Mouse (Mus musculus) bone marrow macrophage, adult 2 months (primary cell): ENCODE measurements around the gene Neurl2. TPM values are rescaled to one million over a fixed set of nuclear protein-coding genes. Genes with fewer than 3 reads are reported as not detected.
A peak's percentile ranks its signal among the peaks of the same experiment; 100 is the strongest.
"Not testable (repeated sequence)": the region's sequence is repeated elsewhere in the genome, so short reads cannot be mapped to it uniquely, and the experiment has no call there.

Experiments
- H3K27ac ChIP-seq: 2 replicates; pipeline ENCODE4 v1.5.1; 2012; ENCODE audit warnings: low read depth, low read length; ENCODE audit not compliant: insufficient read depth
- H3K4me1 ChIP-seq: 2 replicates; pipeline ENCODE4 v1.6.1; 2012; ENCODE audit warnings: low read length; ENCODE audit not compliant: control insufficient read depth, insufficient read depth
- H3K4me3 ChIP-seq: 2 replicates; pipeline ENCODE4 v1.5.1; 2012; ENCODE audit warnings: mild to moderate bottlenecking, low read length, moderate library complexity; ENCODE audit not compliant: insufficient read depth
- CTCF ChIP-seq: IDR thresholded peaks from 2 replicates; pipeline ENCODE4 v1.5.1; 2012; ENCODE audit warnings: low read depth, mild to moderate bottlenecking, low read length, moderate library complexity
- POLR2A ChIP-seq: IDR thresholded peaks from 2 replicates; pipeline ENCODE4 v1.6.1; 2012; ENCODE audit warnings: mild to moderate bottlenecking, low read depth, low read length, borderline replicate concordance
- polyA plus RNA-seq: library from polyadenylated mRNA; stranded (reverse); fragments of >200 nt; gene quantifications from 2 replicates; pipeline ENCODE4 v1.2.4, GENCODE M21; 2012; ENCODE audit not compliant: missing spikeins, insufficient read depth, insufficient read length

Neurl2 gene
- 21.0 and 25.4 TPM in 2 replicates for polyA plus RNA-seq

DNA sequence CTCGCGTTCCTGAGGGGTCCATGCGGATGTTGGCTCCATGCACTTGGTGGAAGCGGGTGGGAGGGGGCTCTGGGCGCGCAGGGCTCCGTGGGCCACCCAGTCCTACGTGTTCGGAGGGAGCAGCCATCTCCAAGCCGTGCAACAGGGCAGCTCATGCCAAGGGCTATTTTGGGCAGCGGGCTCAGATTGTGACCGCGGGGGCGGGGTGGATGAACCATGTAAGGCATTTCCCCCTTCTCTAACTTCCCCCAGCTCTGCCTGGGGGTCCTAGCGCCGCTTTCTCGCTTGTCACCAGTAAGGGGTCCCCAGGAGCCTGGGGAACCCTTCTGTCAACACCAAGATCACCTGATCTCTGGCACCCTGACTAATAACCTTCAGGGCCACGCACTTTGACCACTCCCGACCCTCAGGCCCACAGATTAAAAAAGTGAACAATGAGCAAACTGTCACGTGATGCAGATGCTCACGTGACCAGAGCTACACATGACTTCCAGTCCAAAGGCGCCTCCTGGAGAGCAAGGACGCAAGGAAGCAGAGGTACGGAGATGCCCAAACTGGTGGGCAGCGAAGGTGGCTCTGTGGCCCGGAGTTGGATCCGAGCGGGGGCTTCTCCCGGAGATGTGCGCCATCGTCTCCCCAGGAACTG lies at the start of gene Neurl2:
Gene Neurl2 (minus strand): TSS at position 143 of the 646 bp plus-strand sequence.
- Histone ChIP-seq H3K4me3 (peak within 1 kb of the TSS; percentile 90), H3K4me1 (peaks cover 9% of the 10 kb centered on the region), H3K27ac (peak within 1 kb of the TSS; percentile 98)
- TF ChIP-seq POLR2A (peak; percentile 93), CTCF (no peak)

DNA sequence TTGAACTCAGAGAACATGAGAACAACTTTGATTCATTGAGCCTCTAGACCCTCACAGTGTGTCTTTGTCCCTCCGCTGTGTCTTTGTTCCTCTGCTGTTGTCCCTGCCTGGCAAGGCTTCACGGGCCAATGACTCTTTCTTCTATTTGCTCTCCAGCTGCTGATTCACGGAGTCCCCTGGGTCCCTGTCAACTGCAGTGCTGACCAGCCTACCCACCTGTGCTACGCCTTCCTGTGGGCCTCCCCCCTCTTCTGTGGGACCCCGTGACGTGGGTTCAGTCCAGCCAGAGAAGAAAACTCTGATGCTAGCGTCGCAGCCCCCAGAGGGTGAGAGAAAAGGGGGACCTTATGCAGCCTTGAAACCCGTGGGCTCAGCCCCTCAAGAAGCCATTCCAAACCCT lies 49.4 kb upstream of the Neurl2 start:
- TF ChIP-seq POLR2A (no peak), CTCF (no peak)
- Histone ChIP-seq H3K27ac (no peak overlapping the region), H3K4me3 (no peak overlapping the region), H3K4me1 (peaks cover 15% of the 10 kb centered on the region)

DNA sequence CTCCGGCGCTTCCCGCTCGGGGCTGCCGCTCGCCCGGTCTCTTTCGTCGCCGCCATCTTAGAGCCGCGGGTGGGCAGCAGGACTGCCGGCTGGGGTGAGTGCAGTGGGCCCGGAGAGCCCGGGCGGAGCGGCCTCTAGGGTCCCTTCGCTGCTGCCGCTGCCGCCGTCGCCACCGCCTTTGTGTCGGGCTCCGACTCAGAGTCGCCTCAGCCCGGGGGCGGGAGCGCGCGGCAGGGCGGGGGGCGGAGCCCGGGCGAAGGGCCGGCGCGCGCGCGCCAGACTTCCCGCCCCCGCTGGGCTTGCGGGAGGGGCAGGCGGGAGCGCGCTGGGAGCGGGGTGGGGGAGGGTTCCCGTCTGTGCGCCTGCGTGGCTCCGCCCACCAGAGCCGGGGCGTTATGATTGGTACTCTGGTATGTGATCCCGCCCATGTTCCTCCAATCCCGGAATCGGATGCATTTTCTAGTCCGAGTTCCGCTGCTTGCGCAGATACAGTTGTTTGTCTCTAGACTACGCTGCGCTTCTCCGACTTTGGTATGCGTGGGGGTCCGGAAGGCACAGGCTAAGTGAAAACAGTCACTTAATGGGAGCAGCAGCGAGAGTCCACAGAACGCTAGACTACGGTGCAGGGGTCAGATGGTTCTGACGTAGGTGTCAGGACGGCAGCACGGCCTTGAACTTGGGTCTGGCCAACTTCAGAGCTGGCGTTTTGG lies 46.5 kb upstream of the Neurl2 start:
- peak overlapping the region; percentile 97 for H3K27ac ChIP-seq
- H3K4me3 ChIP-seq = peak overlapping the region; percentile 83
- TF ChIP-seq POLR2A = no peak
- no peak for TF ChIP-seq CTCF
- H3K4me1 ChIP-seq = peaks cover 35% of the 10 kb centered on the region

DNA sequence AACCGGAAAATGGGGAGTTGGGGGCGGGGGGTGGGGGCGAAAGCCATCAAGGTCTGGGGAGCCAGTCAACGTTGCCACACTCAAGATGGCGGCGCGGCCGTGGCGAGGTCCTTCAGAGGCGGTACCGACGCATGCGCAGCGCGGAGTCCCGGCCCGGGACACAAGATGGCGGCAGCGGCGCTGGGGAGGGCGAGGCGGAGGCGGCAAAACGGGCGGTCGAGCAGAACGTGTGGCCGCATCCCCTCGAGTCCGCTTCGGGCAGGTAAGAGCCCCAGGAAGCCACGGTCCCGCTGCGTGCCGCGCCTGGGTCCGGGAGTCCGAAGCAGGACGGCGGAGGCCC lies 45.9 kb upstream of the Neurl2 start, which contains the start of gene Pcif1:
Gene Pcif1 (plus strand): TSS at position 77 of the 340 bp plus-strand sequence.
- Histone ChIP-seq H3K4me3 (peak within 1 kb of the TSS; percentile 83), H3K27ac (peak within 1 kb of the TSS; percentile 97), H3K4me1 (peaks cover 41% of the 10 kb centered on the region)
- TF ChIP-seq POLR2A = no peak
- TF ChIP-seq CTCF = no peak

- H3K4me1 ChIP-seq = peaks cover 46% of the 10 kb centered on the region
- H3K4me3 ChIP-seq = peak overlapping the region; percentile 83
- TF ChIP-seq CTCF (no peak), POLR2A (no peak)
- peak overlapping the region; percentile 97 for H3K27ac ChIP-seq
Measured at GRCm38 (mm10) chr2:164878509-164879227, 45.4 kb upstream of the Neurl2 start.

DNA sequence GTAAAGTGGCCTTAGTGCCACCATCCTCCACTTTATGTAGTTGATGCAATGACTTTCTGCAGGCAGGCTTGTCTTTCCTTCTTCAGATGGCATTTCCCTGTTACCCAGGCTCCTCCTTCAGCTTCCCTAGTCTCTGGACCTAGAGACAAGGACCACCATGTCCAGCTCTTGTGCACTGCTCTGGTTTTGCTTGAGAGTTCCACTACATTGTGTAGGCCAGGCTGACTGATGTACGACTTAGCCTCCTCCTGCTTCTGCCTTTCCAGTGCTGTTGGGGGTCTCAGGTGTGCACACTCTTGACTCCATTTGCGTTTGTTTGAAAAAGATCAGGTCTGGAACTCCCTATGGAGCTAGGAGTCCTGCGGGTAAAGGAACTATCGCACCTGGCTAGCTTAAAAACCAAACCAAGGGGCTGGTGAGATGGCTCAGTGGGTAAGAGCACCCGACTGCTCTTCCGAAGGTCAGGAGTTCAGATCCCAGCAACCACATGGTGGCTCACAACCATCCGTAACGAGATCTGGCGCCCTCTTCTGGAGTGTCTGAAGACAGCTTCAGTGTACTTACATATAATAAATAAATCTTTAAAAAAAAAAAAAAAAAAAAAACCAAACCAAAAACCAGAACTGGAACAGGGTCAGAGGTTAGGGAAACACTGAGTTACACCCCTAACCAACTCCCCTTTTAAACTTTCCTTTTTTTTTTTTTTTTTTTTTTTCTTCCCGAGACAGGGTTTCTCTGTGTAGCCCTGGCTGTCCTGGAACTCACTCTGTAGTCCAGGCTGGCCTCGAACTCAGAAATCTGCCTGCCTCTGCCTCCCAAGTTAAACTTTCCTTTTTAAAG lies 44.3 kb upstream of the Neurl2 start:
- peak overlapping the region; percentile 83; the same call in 1 of the 2 replicates for H3K4me3 ChIP-seq
- H3K4me1 ChIP-seq = peaks cover 49% of the 10 kb centered on the region

GRCm38 (mm10) chr2:164875648-164876047 lies 42.4 kb upstream of the Neurl2 start:
- Histone ChIP-seq H3K27ac (peak overlapping the region; percentile 42; the same call in 1 of the 2 replicates), H3K4me1 (peaks cover 50% of the 10 kb centered on the region)
- not testable (repeated sequence) for H3K4me3 ChIP-seq

More for the DNA sequence above, 44.3 kb upstream of the Neurl2 start:
- peak overlapping the region; percentile 97 for H3K27ac ChIP-seq

GRCm38 (mm10) chr2:164874239-164874769 lies 41.0 kb upstream of the Neurl2 start:
- peak; percentile 5; the same call in 1 of the 2 replicates for TF ChIP-seq POLR2A
- TF ChIP-seq CTCF = no peak
- H3K27ac ChIP-seq = peak overlapping the region; percentile 85
- H3K4me1 ChIP-seq = peaks cover 61% of the 10 kb centered on the region
- H3K4me3 ChIP-seq = peak overlapping the region; percentile 31

DNA sequence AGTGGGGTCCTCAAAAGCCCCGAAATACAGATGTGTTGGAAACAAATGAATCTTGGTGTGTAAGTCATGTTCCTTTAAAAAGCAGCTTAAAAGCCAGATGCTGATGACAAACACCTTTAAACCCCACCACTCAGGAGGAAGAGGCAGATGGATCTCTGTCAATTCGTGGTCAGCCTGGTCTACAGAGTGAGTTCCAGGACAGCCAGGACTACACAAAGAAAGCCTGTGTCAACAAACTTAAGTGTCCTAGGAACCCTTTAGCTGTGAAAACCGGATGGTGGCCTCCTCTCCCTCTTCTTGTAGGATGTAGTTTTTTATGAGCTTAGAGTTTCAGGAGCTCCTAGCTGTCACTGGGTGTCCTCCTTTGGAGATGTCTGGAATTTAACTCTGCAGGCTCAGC lies 40.4 kb upstream of the Neurl2 start:
- Histone ChIP-seq H3K4me1 (peaks cover 67% of the 10 kb centered on the region), H3K4me3 (peak overlapping the region; percentile 31), H3K27ac (peak overlapping the region; percentile 85)
- TF ChIP-seq POLR2A = no peak
